Comparison of ENCODE assay signal across 10 mouse cellular contexts in genomic region chr17:34388513-34388912, GRCm38 (mm10). TPM values are rescaled to one million over a fixed set of nuclear protein-coding genes. Genes with fewer than 3 reads are reported as not detected.
DNase-seq lines count a peak whose midpoint lies in the region; ATAC-seq and TF ChIP-seq lines count a peak whose summit lies in the region.
"Had no signal": no experiment of that assay in that cellular context is flagged by ENCODE, and none has a peak within 500 bp of the region (broad histone marks: within the 10 kb centered on the region; RNA-seq: fewer than 3 reads in every experiment).

No protein-coding gene starts in this region.

- no peak for TF ChIP-seq POLR2A in liver, adult 2 months (IDR thresholded peaks at IDR 0.05; ENCODE audit: extremely low read depth, insufficient read depth, low read length)

- no peaks in the 10 kb centered on the region for H3K79me2 ChIP-seq in liver, adult 2 months (ENCODE audit: control insufficient read depth, insufficient read depth, low read length)

- H3K36me3 ChIP-seq in liver, adult 2 months (ENCODE audit: control insufficient read depth, insufficient read depth, low read length), result no peaks in the 10 kb centered on the region
- H3K36me3 ChIP-seq in liver, embryonic 11.5 days (ENCODE audit: control insufficient read depth, insufficient read depth, low read length), result no peaks in the 10 kb centered on the region
- no peaks in the 10 kb centered on the region for H3K36me3 ChIP-seq in liver, embryonic 14.5 days (replicated peaks; ENCODE audit: control insufficient read depth, insufficient read depth, low read depth)

- H3K27ac ChIP-seq in liver, adult 2 months (replicated peaks; ENCODE audit: insufficient read depth, low read depth, low read length), result no peak overlapping the region
- H3K27ac ChIP-seq in liver, embryonic 11.5 days (ENCODE audit: low read depth, low read length), result no peak overlapping the region
- H3K27ac ChIP-seq in liver, embryonic 14.5 days, result no peak overlapping the region
- H3K27ac ChIP-seq: macrophage had no signal

- no peaks in the 10 kb centered on the region; the same call in 1 of the 2 replicates for H3K27me3 ChIP-seq in liver, adult 2 months (ENCODE audit: control insufficient read depth, insufficient read depth, low read length)
- H3K27me3 ChIP-seq in liver, embryonic 11.5 days (replicated peaks; ENCODE audit: control insufficient read depth, insufficient read depth, low read length), result peaks cover 12% of the 10 kb centered on the region
- H3K27me3 ChIP-seq in liver, embryonic 14.5 days (ENCODE audit: control insufficient read depth, insufficient read depth, low read length), result peaks cover 11% of the 10 kb centered on the region

- H3K4me3 ChIP-seq in liver, adult 2 months (ENCODE audit: insufficient read depth, low read depth, low read length), result no peak overlapping the region
- no peak overlapping the region for H3K4me3 ChIP-seq in liver, embryonic 11.5 days (ENCODE audit: low read depth, low read length)
- no peak overlapping the region for H3K4me3 ChIP-seq in liver, embryonic 14.5 days (ENCODE audit: insufficient read depth in 1 of 2, low read depth in 2 of 2, low read length in 2 of 2)

- WGBS in liver, adult 2 months, result 42% methylated on average over 4 of the region's 4 CpGs
- 36% methylated on average over 4 of the region's 4 CpGs for WGBS in liver, embryonic 11.5 days
- 35% methylated on average over 4 of the region's 4 CpGs for WGBS in liver, embryonic 14.5 days (ENCODE audit: insufficient replicate concordance)

- no peak for TF ChIP-seq EP300 in liver, embryonic 14.5 days (IDR thresholded peaks at IDR 0.05; ENCODE audit: low read depth)

- H3K9ac ChIP-seq in liver, adult 2 months (ENCODE audit: low read depth, low read length), result no peak overlapping the region
- no peak overlapping the region for H3K9ac ChIP-seq in liver, embryonic 11.5 days (ENCODE audit: low read depth, low read length)
- H3K9ac ChIP-seq in liver, embryonic 14.5 days (replicated peaks), result no peak overlapping the region

- DNase-seq in cerebellum, adult 11-12 months, result peak; percentile 21
- DNase-seq in cerebellum, adult 11 months, result no peak
- DNase-seq in liver, adult 2 months (ENCODE audit: extremely low read depth, low read depth, low spot score), result peak; percentile 41
- no peak for DNase-seq in liver, embryonic 11.5 days (ENCODE audit: low spot score)
- peak; percentile 63 to 64 for DNase-seq in cerebellum, postnatal 10 days
- DNase-seq in liver, embryonic 14.5 days (ENCODE audit: low read depth in 3 of 3, low spot score in 3 of 3), result no peak
- DNase-seq in thymus, postnatal 25 days, result peak; percentile 52
- DNase-seq in adipocyte (ENCODE audit: low spot score), result no peak

- H3K4me1 ChIP-seq in liver, adult 2 months (ENCODE audit: control insufficient read depth, insufficient read depth, low read length), result no peaks in the 10 kb centered on the region
- no peaks in the 10 kb centered on the region for H3K4me1 ChIP-seq in liver, embryonic 11.5 days (replicated peaks; ENCODE audit: control insufficient read depth, insufficient read depth, low read length)
- H3K4me1 ChIP-seq in liver, embryonic 14.5 days (replicated peaks; ENCODE audit: control insufficient read depth in 2 of 2, insufficient read depth in 2 of 2, low read length in 1 of 2), result peaks cover 0 to 3% of the 10 kb centered on the region in 2 experiments; a peak in 1 of 4 replicates

- peak; percentile 73 for TF ChIP-seq CTCF in liver, adult 2 months (IDR thresholded peaks at IDR 0.05; ENCODE audit: low read depth, low read length)
- TF ChIP-seq CTCF in liver, embryonic 14.5 days (IDR thresholded peaks at IDR 0.05; ENCODE audit: low read depth), result peak; percentile 62

- H3K9me3 ChIP-seq in liver, embryonic 11.5 days (ENCODE audit: control insufficient read depth, low read length), result no peaks in the 10 kb centered on the region
- no peaks in the 10 kb centered on the region for H3K9me3 ChIP-seq in liver, embryonic 14.5 days (ENCODE audit: control insufficient read depth, low read length)

- ATAC-seq in liver, embryonic 11.5 days (replicated peaks; ENCODE audit: low FRiP score), result no peak
- ATAC-seq in liver, embryonic 14.5 days (ENCODE audit: insufficient read depth), result no peak

- H3K4me2 ChIP-seq in liver, embryonic 11.5 days, result no peak overlapping the region
- H3K4me2 ChIP-seq in liver, embryonic 14.5 days (ENCODE audit: low read depth), result no peak overlapping the region

RNA-seq across cellular contexts. Expression of gene BC051142, which starts 10.1 kb away (rescaled TPM):
- total RNA-seq in liver, adult 2 months (2014; rRNA removed), result not detected in 2 replicates
- 0.06 TPM in 1 of 2 replicates, not detected in the other for polyA plus RNA-seq in liver, adult 2 months (2012; rRNA removed)
- 0.41 TPM in 1 of 2 replicates, not detected in the other for polyA plus RNA-seq in liver, embryonic 11.5 days (2014; fragmentation: Nextera tagmentation; extraction: Ambion mirVana)
- polyA plus RNA-seq in liver, embryonic 14.5 days (2012; rRNA removed), result 0.03 and 0.17 TPM in 2 replicates
- 0.08 and 0.66 TPM in 2 replicates for polyA plus RNA-seq in liver, embryonic 14.5 days (2014; fragmentation: Nextera tagmentation; extraction: Ambion mirVana)
- total RNA-seq: heart, adult 18-20 months had no signal

RNA-seq across cellular contexts. Expression of gene Btnl1, which starts 11.6 kb away (rescaled TPM):
- not detected in 2 replicates for total RNA-seq in liver, adult 2 months (2014; rRNA removed)
- polyA plus RNA-seq in liver, adult 2 months (2012; rRNA removed), result not detected in 2 replicates
- polyA plus RNA-seq in liver, embryonic 11.5 days (2014; fragmentation: Nextera tagmentation; extraction: Ambion mirVana), result not detected in 2 replicates
- not detected in 2 replicates for polyA plus RNA-seq in liver, embryonic 14.5 days (2012; rRNA removed)
- not detected in 2 replicates for polyA plus RNA-seq in liver, embryonic 14.5 days (2014; fragmentation: Nextera tagmentation; extraction: Ambion mirVana)
- total RNA-seq: heart, adult 18-20 months had no signal
- polyA plus RNA-seq: macrophage had no signal

RNA-seq across cellular contexts. Expression of gene Btnl2, which starts 33.9 kb away (rescaled TPM):
- 0.09 TPM in 1 of 2 replicates, not detected in the other for total RNA-seq in liver, adult 2 months (2014; rRNA removed)
- polyA plus RNA-seq in liver, adult 2 months (2012; rRNA removed), result 0.05 TPM in 1 of 2 replicates, not detected in the other
- polyA plus RNA-seq in liver, embryonic 11.5 days (2014; fragmentation: Nextera tagmentation; extraction: Ambion mirVana), result not detected in 2 replicates
- 0.01 and 0.03 TPM in 2 replicates for polyA plus RNA-seq in liver, embryonic 14.5 days (2012; rRNA removed)
- polyA plus RNA-seq in liver, embryonic 14.5 days (2014; fragmentation: Nextera tagmentation; extraction: Ambion mirVana), result not detected in 2 replicates

Comparison
In these comparisons a context has a peak if more than half of its experiments do, and no peak if none do; other contexts are left out.
1. DNase-seq: peak in cerebellum, adult 11-12 months (single experiment), liver, adult 2 months (single experiment), cerebellum, postnatal 10 days (2 of 2) and thymus, postnatal 25 days (single experiment); none in cerebellum, adult 11 months (single experiment), liver, embryonic 11.5 days (single experiment), liver, embryonic 14.5 days (0 of 3) and adipocyte (single experiment).